9 mouse cellular contexts compared by ENCODE assay signal in genomic region chr8:104219079-104219478, GRCm38 (mm10). TPM values are rescaled to one million over a fixed set of nuclear protein-coding genes. Genes with fewer than 3 reads are reported as not detected.
DNase-seq lines count a peak whose midpoint lies in the region; ATAC-seq and TF ChIP-seq lines count a peak whose summit lies in the region.
"Had no signal": no experiment of that assay in that cellular context is flagged by ENCODE, and none has a peak within 500 bp of the region (broad histone marks: within the 10 kb centered on the region; RNA-seq: fewer than 3 reads in every experiment).

No protein-coding gene starts in this region.

- peaks cover 6% of the 10 kb centered on the region; the same call in 1 of the 2 replicates for H3K36me3 ChIP-seq in heart, embryonic 13.5 days
- H3K36me3 ChIP-seq in midbrain, embryonic 14.5 days (ENCODE audit: control insufficient read depth, insufficient read depth, low read length) = peaks cover 6% of the 10 kb centered on the region
- H3K36me3 ChIP-seq in stomach, embryonic 16.5 days (ENCODE audit: control insufficient read depth, insufficient read depth, low read length) = no peaks in the 10 kb centered on the region

- H3K27me3 ChIP-seq in heart, embryonic 13.5 days (replicated peaks) = no peaks in the 10 kb centered on the region; the same call in 1 of the 2 replicates
- H3K27me3 ChIP-seq in midbrain, embryonic 14.5 days (ENCODE audit: control insufficient read depth, insufficient read depth, low read length) = no peaks in the 10 kb centered on the region
- H3K27me3 ChIP-seq in stomach, embryonic 16.5 days (ENCODE audit: control insufficient read depth, insufficient read depth, low read length) = no peaks in the 10 kb centered on the region
- H3K27me3 ChIP-seq: midbrain, embryonic 12.5 days had no signal

- TF ChIP-seq CTCF in gastrocnemius, adult 2 months (IDR thresholded peaks at IDR 0.05) = peak; percentile 81

- peak overlapping the region; percentile 56 for H3K4me2 ChIP-seq in heart, embryonic 13.5 days
- H3K4me2 ChIP-seq in midbrain, embryonic 14.5 days (ENCODE audit: low read length) = no peak overlapping the region
- H3K4me2 ChIP-seq in stomach, embryonic 16.5 days (ENCODE audit: low read depth, low read length) = no peak overlapping the region; the same call in 1 of the 2 replicates
- H3K4me2 ChIP-seq: midbrain, embryonic 12.5 days had no signal

- H3K27ac ChIP-seq in gastrocnemius, adult 2 months = no peak overlapping the region
- H3K27ac ChIP-seq in heart, embryonic 13.5 days (replicated peaks) = no peak overlapping the region
- H3K27ac ChIP-seq in midbrain, embryonic 14.5 days (replicated peaks; ENCODE audit: low read depth, low read length) = no peak overlapping the region
- H3K27ac ChIP-seq in stomach, embryonic 16.5 days (ENCODE audit: low read length) = no peak overlapping the region
- H3K27ac ChIP-seq: midbrain, embryonic 12.5 days had no signal

- ATAC-seq in heart, embryonic 13.5 days (ENCODE audit: extremely low read depth, insufficient number of reproducible peaks, low FRiP score, low TSS enrichment) = no peak
- no peak for ATAC-seq in midbrain, embryonic 14.5 days (ENCODE audit: low FRiP score, low TSS enrichment)
- ATAC-seq in stomach, embryonic 16.5 days (ENCODE audit: insufficient read depth, low FRiP score) = no peak; the same call in 1 of the 2 replicates

- peaks cover 4% of the 10 kb centered on the region; the same call in 1 of the 2 replicates for H3K9me3 ChIP-seq in heart, embryonic 13.5 days
- 0 out of 2 replicates have a peak, but pooled peaks cover under 1% of the 10 kb centered on the region for H3K9me3 ChIP-seq in midbrain, embryonic 14.5 days (ENCODE audit: control insufficient read depth, low read length)
- no peaks in the 10 kb centered on the region; the same call in 1 of the 2 replicates for H3K9me3 ChIP-seq in stomach, embryonic 16.5 days (replicated peaks; ENCODE audit: control insufficient read depth, low read length)

- intact Hi-C loops in gastrocnemius, adult 2 months (cut with DNase I) = loop anchor here (1.0 kb wide), 1 partner anchor 73 kb away; no protein-coding TSS in a partner anchor
- intact Hi-C loops in gastrocnemius, postnatal 36 days (cut with DNase I) = loop anchor here (1.0 to 5.0 kb wide), 2 partner anchors 73 to 117 kb away; partner anchors contain the start of gene Cdh5

- 22% methylated on average over 11 of the region's 11 CpGs for WGBS in heart, embryonic 13.5 days
- WGBS in midbrain, embryonic 14.5 days = 26% methylated on average over 11 of the region's 11 CpGs
- 28% methylated on average over 11 of the region's 11 CpGs for WGBS in stomach, embryonic 16.5 days

- peak; percentile 50 for DNase-seq in gastrocnemius, adult 2 months
- no peak for DNase-seq in gastrocnemius, postnatal 36 days
- peak; percentile 75 for DNase-seq in MEL-GATA-1-ER (ENCODE audit: extremely low read depth, low read depth)
- peak; percentile 41 for DNase-seq in embryo, embryonic 11.5 days (ENCODE audit: low read depth, low spot score)
- DNase-seq in layer of hippocampus, postnatal 36 days = peak; percentile 36 to 53
- DNase-seq in midbrain, embryonic 14.5 days = peak; percentile 58

- peak overlapping the region; percentile 1; the same call in 1 of the 2 replicates for H3K9ac ChIP-seq in heart, embryonic 13.5 days
- no peak overlapping the region for H3K9ac ChIP-seq in midbrain, embryonic 14.5 days (replicated peaks; ENCODE audit: low read length)
- peak overlapping the region; percentile 23; the same call in 1 of the 2 replicates for H3K9ac ChIP-seq in stomach, embryonic 16.5 days (ENCODE audit: low read length)
- H3K9ac ChIP-seq: midbrain, embryonic 12.5 days had no signal

- no peaks in the 10 kb centered on the region for H3K4me1 ChIP-seq in heart, embryonic 13.5 days
- H3K4me1 ChIP-seq in midbrain, embryonic 14.5 days (ENCODE audit: control insufficient read depth, insufficient read depth, low read length) = no peaks in the 10 kb centered on the region
- H3K4me1 ChIP-seq in stomach, embryonic 16.5 days (ENCODE audit: control insufficient read depth, insufficient read depth, low read length) = no peaks in the 10 kb centered on the region
- H3K4me1 ChIP-seq: midbrain, embryonic 12.5 days had no signal

- H3K4me3 ChIP-seq in gastrocnemius, adult 2 months = no peak overlapping the region
- H3K4me3 ChIP-seq in heart, embryonic 13.5 days = peak overlapping the region; percentile 20; the same call in 1 of the 2 replicates
- H3K4me3 ChIP-seq in midbrain, embryonic 14.5 days (replicated peaks; ENCODE audit: low read depth, low read length) = no peak overlapping the region
- no peak overlapping the region for H3K4me3 ChIP-seq in stomach, embryonic 16.5 days (replicated peaks; ENCODE audit: low read length)
- H3K4me3 ChIP-seq: midbrain, embryonic 12.5 days had no signal

RNA-seq across cellular contexts. Expression of gene Tk2, which starts 29.3 kb away (rescaled TPM):
- total RNA-seq in gastrocnemius, adult 2 months (2021) = 1 to 10 TPM; 2.7 to 3.6 TPM
- 1 to 10 TPM; 2.7 to 3.5 TPM for total RNA-seq in gastrocnemius, postnatal 36 days (2021)
- polyA plus RNA-seq in heart, embryonic 13.5 days (2015; fragmentation: Nextera tagmentation; extraction: Ambion mirVana) = 10.3 and 10.8 TPM in 2 replicates
- total RNA-seq in layer of hippocampus, postnatal 36 days (2021) = 10 to 100 TPM; 35.5 to 38.6 TPM
- 43.7 and 56.6 TPM in 2 replicates for polyA plus RNA-seq in midbrain, embryonic 14.5 days (2014; fragmentation: Nextera tagmentation; extraction: Ambion mirVana)
- polyA plus RNA-seq in stomach, embryonic 16.5 days (2015; fragmentation: Nextera tagmentation; extraction: Ambion mirVana) = 15.1 and 16.5 TPM in 2 replicates

RNA-seq across cellular contexts. Expression of gene Cklf, which starts 31.6 kb away (rescaled TPM):
- 1 to 10 TPM; 1.4 to 3.8 TPM for total RNA-seq in gastrocnemius, adult 2 months (2021)
- 1 to 10 TPM; 1.3 to 2.7 TPM for total RNA-seq in gastrocnemius, postnatal 36 days (2021)
- 25.6 and 35.1 TPM in 2 replicates for polyA plus RNA-seq in heart, embryonic 13.5 days (2015; fragmentation: Nextera tagmentation; extraction: Ambion mirVana)
- total RNA-seq in layer of hippocampus, postnatal 36 days (2021) = 1 to 10 TPM; 5.8 to 8.0 TPM
- polyA plus RNA-seq in midbrain, embryonic 14.5 days (2014; fragmentation: Nextera tagmentation; extraction: Ambion mirVana) = 30.3 and 31.4 TPM in 2 replicates
- polyA plus RNA-seq in stomach, embryonic 16.5 days (2015; fragmentation: Nextera tagmentation; extraction: Ambion mirVana) = 34.4 and 38.7 TPM in 2 replicates

RNA-seq across cellular contexts. Expression of gene Bean1, which starts 48.8 kb away (rescaled TPM):
- total RNA-seq in gastrocnemius, adult 2 months (2021) = under 1 TPM; 0.08 to 0.39 TPM
- total RNA-seq in gastrocnemius, postnatal 36 days (2021) = under 1 TPM; 0.27 to 0.31 TPM
- polyA plus RNA-seq in heart, embryonic 13.5 days (2015; fragmentation: Nextera tagmentation; extraction: Ambion mirVana) = 0.55 and 0.65 TPM in 2 replicates
- total RNA-seq in layer of hippocampus, postnatal 36 days (2021) = 1 to 10 TPM; 5.7 to 5.8 TPM
- polyA plus RNA-seq in midbrain, embryonic 14.5 days (2014; fragmentation: Nextera tagmentation; extraction: Ambion mirVana) = 6.3 and 8.3 TPM in 2 replicates
- 1.1 and 1.2 TPM in 2 replicates for polyA plus RNA-seq in stomach, embryonic 16.5 days (2015; fragmentation: Nextera tagmentation; extraction: Ambion mirVana)

Comparison
In these comparisons a context has a peak if more than half of its experiments do, and no peak if none do; other contexts are left out.
1. DNase-seq: peak in gastrocnemius, adult 2 months (single experiment), MEL-GATA-1-ER (single experiment), embryo, embryonic 11.5 days (single experiment), layer of hippocampus, postnatal 36 days (2 of 2) and midbrain, embryonic 14.5 days (single experiment); none in gastrocnemius, postnatal 36 days (0 of 2).
2. RNA of gene Tk2, which starts 29.3 kb away (total RNA-seq): 35.5 to 38.6 TPM in layer of hippocampus, postnatal 36 days; 2.7 to 3.6 TPM in gastrocnemius, adult 2 months and 2.7 to 3.5 TPM in gastrocnemius, postnatal 36 days; every median in the first group is over 4 times any median in the second.
3. RNA of gene Bean1, which starts 48.8 kb away (total RNA-seq): 5.7 to 5.8 TPM in layer of hippocampus, postnatal 36 days; 0.08 to 0.39 TPM in gastrocnemius, adult 2 months and 0.27 to 0.31 TPM in gastrocnemius, postnatal 36 days; every median in the first group is over 4 times any median in the second.